Mouse (Mus musculus): ENCODE data around the gene Plekha7.

Plekha7 gene

GRCm38 (mm10) chr7:116246696-116247376, 61.3 kb downstream of the Plekha7 start:
- no peak for DNase-seq

DNA sequence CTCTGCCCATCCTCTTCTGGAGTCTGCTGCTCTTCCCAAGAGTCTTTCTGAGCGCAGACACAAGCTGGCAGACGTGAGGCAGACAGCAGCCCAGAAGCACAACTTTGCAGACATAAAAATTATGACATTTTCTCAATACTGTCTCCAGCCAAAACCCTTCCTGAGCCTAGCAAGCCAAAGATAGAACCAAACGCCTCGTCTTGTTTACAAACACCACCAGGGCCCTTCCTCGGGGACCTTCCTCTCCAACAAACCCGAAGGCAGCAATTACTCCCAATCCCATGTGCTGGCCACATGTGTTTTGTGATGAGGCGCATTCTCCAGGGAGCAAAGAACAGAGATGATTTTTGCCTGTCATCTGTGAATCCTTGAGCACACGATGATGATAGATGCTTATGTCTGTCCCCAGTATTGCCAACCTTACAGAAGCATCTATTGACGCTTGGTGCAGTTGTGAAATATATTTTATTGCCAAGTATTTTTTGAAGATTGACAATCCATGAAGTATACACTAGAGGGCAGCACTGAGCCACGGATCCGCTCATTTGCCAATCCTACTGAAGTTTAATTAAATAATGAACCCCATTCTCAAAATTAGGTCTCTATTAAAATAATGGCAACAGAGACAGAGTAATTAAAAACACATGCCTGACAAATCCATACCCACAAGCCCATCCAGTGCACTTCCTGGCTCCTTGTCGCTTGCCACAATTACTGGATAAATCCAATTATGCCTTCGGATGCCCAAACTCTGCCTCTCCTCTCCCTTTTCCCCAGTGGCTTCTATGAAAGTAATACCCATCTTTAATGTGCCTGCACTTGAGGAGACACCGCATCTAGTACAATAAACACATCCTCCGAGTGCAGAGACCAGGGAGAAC, 62.1 kb downstream of the Plekha7 start:
- DNase-seq, result no peak

DNA sequence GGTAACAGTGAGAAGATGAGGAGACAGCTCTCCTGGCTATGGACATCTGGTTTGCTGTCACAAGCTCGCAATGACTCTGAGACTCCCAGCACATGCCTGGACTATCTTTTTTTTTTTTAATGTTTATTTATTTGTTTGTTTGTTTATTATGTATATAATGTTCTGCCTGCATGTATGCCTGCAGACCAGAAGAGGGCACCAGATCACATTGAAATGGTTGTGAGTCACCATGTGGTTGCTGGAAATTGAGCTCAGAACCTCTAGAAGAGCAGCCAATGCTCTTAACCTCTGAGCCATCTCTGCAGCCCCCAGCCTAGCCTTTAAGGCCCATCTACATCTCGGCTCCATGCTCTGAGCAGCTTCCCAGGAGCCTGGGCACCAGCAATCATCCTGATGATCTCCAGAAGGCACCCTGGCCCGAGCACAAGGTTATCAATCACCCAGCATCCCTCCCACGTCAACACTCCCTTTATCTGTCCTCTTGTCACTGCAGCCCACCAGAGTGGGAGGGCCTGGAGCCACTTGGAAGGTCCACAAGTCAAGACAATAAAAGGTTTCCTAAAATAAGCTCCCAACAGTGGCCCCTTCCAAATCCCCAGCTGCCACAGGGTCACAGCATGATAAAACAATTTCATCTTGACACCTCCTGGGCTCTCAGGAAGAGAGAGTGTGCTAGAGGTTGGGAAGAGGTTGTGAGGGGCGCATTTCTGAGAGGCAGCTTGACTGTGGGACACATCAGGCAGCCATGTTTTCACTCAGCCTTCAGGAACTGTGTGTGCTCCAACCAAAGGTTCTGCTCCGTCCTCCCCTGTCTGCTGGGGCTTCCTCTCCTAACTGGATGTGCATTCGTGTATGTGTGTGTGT, 63.6 kb downstream of the Plekha7 start:
- no peak for DNase-seq

DNA sequence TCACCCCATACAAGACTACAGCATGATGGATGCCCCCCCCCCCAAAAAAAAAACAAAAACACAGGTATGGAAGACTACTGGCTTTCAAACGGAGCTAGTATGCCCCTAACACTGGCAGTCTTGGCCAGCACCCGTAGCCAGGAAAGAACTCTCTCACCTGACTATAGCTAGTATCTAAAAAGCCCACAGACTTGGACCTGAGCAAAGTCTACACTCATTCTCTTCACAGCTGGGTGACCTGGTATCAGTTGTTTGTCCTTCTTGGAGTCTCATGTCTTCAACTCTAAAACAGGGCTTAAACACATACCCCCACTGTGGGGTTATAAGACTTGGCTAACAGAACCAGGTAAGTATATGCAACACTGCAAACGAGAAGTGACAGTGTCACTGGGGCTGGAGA, 65.4 kb downstream of the Plekha7 start:
- no peak for DNase-seq

DNA sequence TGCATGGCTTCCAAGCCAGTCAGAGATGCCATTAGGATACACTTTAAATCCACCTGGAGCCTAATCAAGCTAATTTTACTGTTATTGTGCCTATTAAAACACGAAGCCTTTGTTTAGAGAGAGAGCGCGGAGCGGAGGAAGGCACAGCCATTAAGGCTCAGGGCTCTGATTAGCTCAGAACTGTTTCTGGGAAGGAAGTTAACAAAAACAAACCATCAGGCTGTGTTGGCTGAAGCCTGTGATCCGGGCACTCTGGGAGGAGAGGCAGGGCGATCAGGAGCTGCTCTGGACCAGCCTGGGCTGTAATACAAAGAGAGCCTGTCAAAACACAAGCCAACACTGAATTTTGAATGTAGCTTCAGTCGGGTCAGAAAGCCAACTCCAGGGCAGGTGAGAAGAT, 66.6 kb downstream of the Plekha7 start:
- no peak for DNase-seq

GRCm38 (mm10) chr7:116240791-116241474, 67.2 kb downstream of the Plekha7 start:
- no peak for DNase-seq

DNA sequence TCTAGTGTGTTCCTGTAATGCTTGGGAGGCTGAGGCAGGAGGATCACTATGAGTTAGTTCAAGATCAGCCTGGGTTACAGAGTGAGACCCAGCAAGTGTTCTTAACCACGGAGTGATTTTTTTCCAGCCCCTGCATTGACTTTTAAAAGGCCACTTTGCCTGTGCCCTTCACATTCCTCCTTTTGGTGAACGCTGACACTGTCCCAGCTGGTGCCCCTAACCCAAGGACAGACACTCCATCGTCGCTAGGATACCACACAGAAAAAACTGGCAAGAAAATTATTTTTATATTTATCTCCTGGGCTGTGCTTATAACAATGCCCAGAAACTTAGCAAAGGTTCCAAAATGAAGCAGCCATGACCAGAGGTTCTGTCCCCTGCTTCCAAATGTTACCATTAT, 67.8 kb downstream of the Plekha7 start:
- no peak for DNase-seq

DNA sequence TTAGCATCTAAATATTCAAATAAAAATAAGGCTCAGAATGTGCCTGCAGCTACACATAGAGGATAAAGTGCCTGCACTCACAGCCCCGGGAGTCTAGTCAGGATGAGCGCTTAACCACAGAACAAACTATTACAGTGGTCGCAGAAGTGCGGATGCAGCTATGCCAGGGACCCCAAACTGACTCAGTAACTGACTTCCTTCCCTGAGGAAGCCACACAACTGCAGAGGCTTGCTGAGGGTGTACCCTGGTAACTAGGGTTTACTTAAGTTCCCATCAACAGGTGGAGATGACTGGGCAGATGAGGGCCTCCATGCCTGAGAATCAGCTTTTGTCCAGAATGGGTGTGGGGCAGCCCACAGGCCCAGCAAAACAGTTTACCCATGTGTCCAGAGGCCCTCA, 69.9 kb downstream of the Plekha7 start:
- DNase-seq, result peak; percentile 67

- DNase-seq, result peak; percentile 48
Observed at GRCm38 (mm10) chr7:116237157-116237981, 70.8 kb downstream of the Plekha7 start.

GRCm38 (mm10) chr7:116236608-116237007, 71.6 kb downstream of the Plekha7 start:
- DNase-seq, result no peak

GRCm38 (mm10) chr7:116234287-116234806, 73.8 kb downstream of the Plekha7 start:
- no peak for DNase-seq

- peak; percentile 58 for DNase-seq
Observed at GRCm38 (mm10) chr7:116230811-116231609, 77.2 kb downstream of the Plekha7 start.

DNA sequence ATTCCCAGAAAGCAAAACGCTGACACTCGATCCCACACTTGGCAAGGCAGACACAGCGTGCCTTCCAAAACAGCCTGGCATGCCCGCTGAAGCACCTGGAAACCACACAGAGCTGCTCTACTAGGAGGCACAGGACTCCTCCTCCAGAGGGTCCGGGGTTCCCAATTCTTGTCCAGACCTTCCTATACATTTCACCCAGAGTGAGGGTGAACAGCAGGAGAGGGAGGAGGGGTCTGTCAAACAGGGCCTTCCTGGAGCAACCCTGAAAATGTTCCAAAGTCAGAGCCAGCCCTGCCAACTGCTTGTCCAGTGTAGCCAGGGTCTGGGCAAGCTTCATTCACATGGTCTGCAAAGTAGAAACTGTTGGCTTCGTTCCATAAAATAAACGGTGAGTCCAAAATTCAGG, 81.3 kb downstream of the Plekha7 start:
- no peak for DNase-seq

GRCm38 (mm10) chr7:116226316-116226715, 81.9 kb downstream of the Plekha7 start:
- DNase-seq, result no peak

DNA sequence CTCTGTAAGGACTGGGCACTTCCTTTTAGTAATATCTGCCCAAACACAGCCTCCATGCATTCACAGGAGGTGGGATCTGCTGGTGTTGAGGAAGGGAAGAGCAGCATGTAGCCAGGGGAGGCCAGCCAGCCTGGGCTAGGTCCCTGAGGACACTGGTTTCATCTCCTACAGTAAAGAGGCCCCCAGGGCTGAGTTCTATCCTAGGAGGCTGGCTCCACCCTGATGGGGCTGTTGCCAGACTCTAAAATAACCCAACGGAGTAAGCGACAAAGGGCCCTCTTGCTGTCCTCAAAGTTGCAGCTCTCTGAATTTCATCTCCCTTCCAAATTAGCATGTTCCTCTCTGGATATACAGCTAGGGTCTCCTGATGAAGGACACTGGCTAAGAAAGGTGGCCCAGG, 83.6 kb downstream of the Plekha7 start:
- no peak for DNase-seq

- no peak for DNase-seq
Observed at GRCm38 (mm10) chr7:116223010-116223783, 85.0 kb downstream of the Plekha7 start.

DNA sequence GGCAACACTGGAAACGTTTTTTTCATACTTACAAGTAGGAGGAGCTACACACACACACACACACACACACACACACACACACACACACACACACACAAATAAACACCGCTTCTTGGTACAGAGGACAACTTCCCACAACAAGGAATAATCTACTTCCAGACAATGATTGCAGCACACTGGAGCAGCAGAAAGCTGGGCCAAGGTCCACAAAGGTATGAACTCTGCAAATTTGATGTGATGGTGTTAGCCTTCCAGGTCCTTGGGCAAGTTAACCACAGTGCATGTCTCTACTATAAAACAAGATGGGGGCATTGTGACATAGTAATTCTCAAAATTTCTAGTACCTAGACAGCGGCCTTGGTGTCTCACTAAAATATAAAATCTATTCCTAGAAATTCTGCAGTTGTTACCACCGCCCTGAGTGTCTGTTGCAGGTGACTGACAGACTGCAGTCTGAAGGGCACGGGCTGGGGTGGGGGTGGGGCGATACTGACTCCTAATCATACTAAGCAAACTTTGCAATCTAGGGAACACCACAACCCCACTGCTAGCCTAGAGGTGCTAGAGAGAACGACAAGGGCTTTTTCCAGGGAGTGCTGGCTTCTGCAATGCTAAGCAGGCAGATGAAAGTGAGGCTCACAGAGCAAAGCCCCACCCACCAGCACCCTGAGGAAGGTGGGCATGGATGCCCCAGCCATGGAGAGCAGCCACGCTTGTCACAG, 85.7 kb downstream of the Plekha7 start:
- DNase-seq, result no peak

DNA sequence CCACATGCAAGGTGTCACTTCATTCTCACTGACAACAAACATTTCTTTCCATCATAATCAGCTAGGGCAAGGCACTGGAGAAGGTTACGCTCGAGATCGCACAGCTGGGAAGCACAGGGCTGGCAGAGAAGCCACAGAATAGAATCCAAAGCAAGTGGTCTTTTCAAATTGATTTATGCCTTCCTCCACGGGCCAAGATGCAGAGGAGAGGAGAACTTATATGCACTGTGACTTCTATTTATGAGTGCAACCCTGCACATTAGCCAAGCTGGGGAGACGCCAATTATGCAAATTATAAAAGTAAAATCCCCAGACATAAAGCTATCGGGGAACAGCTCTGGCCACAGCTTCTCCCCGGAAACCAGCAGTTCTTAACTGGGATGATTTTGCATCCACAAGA, 86.3 kb downstream of the Plekha7 start:
- no peak for DNase-seq

DNA sequence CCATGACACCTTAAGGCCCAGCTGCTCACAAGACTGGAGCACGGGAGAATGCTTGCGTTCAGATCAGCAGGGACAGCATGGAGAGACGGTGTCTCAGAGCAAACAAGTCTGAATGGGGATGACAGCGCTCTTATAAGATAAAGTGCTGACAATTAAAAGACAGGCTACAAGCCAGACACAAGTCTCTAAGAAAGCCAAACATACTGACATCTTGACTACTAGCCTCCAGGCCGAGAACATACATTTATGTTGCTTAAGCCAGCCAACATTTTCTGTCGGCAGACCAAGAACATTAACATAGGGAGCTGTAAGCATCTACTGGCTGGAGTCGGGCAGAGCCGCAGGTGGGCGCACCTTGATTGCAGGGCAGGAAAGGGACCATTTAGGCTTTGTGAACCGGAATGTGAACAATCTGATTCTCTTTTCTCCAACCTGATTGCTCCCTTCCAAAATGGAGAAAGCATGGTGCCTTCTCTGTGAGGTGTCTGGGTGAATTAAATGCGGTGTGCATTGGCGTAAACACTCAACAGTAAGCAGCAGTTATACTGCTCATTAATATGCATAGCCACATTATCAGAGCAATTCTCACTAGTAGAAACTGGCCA, 88.0 kb downstream of the Plekha7 start:
- no peak for DNase-seq
